Mouse (Mus musculus) testis, adult 10 weeks (tissue): ENCODE data around the gene Serpinf2. TPM values are rescaled to one million over a fixed set of nuclear protein-coding genes. Genes with fewer than 3 reads are reported as not detected.

Experiments used
- polyA plus RNA-seq: library from polyadenylated mRNA; stranded (reverse); fragments of 350-450 nt; fragmentation: Illumina TruSeq; extraction: RNeasy Lipid Tissue Mini Kit (QIAGEN cat#74804); gene quantifications from one replicate; pipeline ENCODE4 v1.2.3, GENCODE M21; 2014; ENCODE audit warnings: low read depth, low replicate concordance

Gene Serpinf2
- not detected for polyA plus RNA-seq

GRCm38 (mm10) chr11:75439363-75439762 is at the start of gene Serpinf2:
Gene Serpinf2, minus strand, starts transcription at chr11:75439591.

GRCm38 (mm10) chr11:75486601-75487285 is 47.4 kb upstream of the Serpinf2 start, which contains the start of gene Prpf8:
Gene Prpf8, plus strand, starts transcription at chr11:75486816.

GRCm38 (mm10) chr11:75460844-75461742 is 21.7 kb upstream of the Serpinf2 start, which contains the start of gene Tlcd2:
Gene Tlcd2, plus strand, starts transcription at chr11:75461715.

GRCm38 (mm10) chr11:75453991-75454930 is 14.9 kb upstream of the Serpinf2 start, which contains the start of gene Wdr81:
Gene Wdr81, minus strand, starts transcription at chr11:75454717.

GRCm38 (mm10) chr11:75422013-75422792 is 17.2 kb downstream of the Serpinf2 start, which contains the start of gene Serpinf1:
Gene Serpinf1, minus strand, starts transcription at chr11:75422701.

Other genes with a start within 250 kb of the Serpinf2 start
- 1.4 TPM for gene Dph1, start 248.3 kb downstream of the Serpinf2 start, polyA plus RNA-seq
- gene Rtn4rl1, start 245.8 kb downstream of the Serpinf2 start, polyA plus RNA-seq = 1.0 TPM
- 132 TPM for gene Rpa1, start 91.3 kb downstream of the Serpinf2 start, polyA plus RNA-seq
- gene Smyd4, start 91.2 kb downstream of the Serpinf2 start, polyA plus RNA-seq = 2.8 TPM
- gene Serpinf1, start 16.9 kb downstream of the Serpinf2 start, polyA plus RNA-seq = 3.7 TPM
- gene Wdr81, start 15.1 kb upstream of the Serpinf2 start, polyA plus RNA-seq = 0.11 TPM
- 3.8 TPM for gene Tlcd2, start 22.1 kb upstream of the Serpinf2 start, polyA plus RNA-seq
- 35.5 TPM for gene Prpf8, start 47.2 kb upstream of the Serpinf2 start, polyA plus RNA-seq
- not detected for gene Rilp, start 70.5 kb upstream of the Serpinf2 start, polyA plus RNA-seq
- not detected for gene Scarf1, start 73.9 kb upstream of the Serpinf2 start, polyA plus RNA-seq
- 3.3 TPM for gene Slc43a2, start 92.1 kb upstream of the Serpinf2 start, polyA plus RNA-seq
- gene Pitpna, start 148.5 kb upstream of the Serpinf2 start, polyA plus RNA-seq = 94.6 TPM
- 125 TPM for gene Inpp5k, start 191.4 kb upstream of the Serpinf2 start, polyA plus RNA-seq
- gene Myo1c, start 210.9 kb upstream of the Serpinf2 start, polyA plus RNA-seq = 5.4 TPM
- gene Crk, start 239.7 kb upstream of the Serpinf2 start, polyA plus RNA-seq = 50.6 TPM